Mouse (Mus musculus): ENCODE measurements around the gene Calr4.

- TF ChIP-seq CHD2 (IDR thresholded peaks at IDR 0.05; ENCODE audit: low read length) (no peak), ZKSCAN1 (IDR thresholded peaks at IDR 0.05; ENCODE audit: borderline replicate concordance, low read depth, low read length) (no peak), POLR2A (IDR thresholded peaks at IDR 0.05; ENCODE audit: low read depth, low read length) (no peak), CHD1 (IDR thresholded peaks at IDR 0.05; ENCODE audit: low read depth, low read length) (no peak), MAX (IDR thresholded peaks at IDR 0.05; ENCODE audit: low read length) (no peak), CTCF (conservative IDR thresholded peaks at IDR 0.05 in 1 of 2, IDR thresholded peaks at IDR 0.05 in 1 of 2; ENCODE audit: low read depth in 2 of 2, low read length in 2 of 2) (no peak), SMC3 (IDR thresholded peaks at IDR 0.05; ENCODE audit: low read depth, low read length) (no peak), NRF1 (IDR thresholded peaks at IDR 0.05; ENCODE audit: low read depth, low read length) (no peak), USF1 (IDR thresholded peaks at IDR 0.05; ENCODE audit: low read depth, low read length) (no peak), ZMIZ1 (IDR thresholded peaks at IDR 0.05; ENCODE audit: low read depth, low read length) (no peak), RCOR1 (conservative IDR thresholded peaks at IDR 0.05; ENCODE audit: low read depth, low read length) (no peak)
These were observed 10.2 kb downstream of the Calr4 start for GRCm38 (mm10) chr4:109244506-109244905.
